Mouse (Mus musculus): Measurements from ENCODE around the gene Phyhipl. TPM values are rescaled to one million over a fixed set of nuclear protein-coding genes. Genes with fewer than 3 reads are reported as not detected.

Gene Phyhipl
- polyA plus RNA-seq, 1 experiment from 2014 or later, result 4.9 TPM

GRCm38 (mm10) chr10:70540456-70541195 is 115.1 kb downstream of the Phyhipl start:
- no peak for ATAC-seq

DNA sequence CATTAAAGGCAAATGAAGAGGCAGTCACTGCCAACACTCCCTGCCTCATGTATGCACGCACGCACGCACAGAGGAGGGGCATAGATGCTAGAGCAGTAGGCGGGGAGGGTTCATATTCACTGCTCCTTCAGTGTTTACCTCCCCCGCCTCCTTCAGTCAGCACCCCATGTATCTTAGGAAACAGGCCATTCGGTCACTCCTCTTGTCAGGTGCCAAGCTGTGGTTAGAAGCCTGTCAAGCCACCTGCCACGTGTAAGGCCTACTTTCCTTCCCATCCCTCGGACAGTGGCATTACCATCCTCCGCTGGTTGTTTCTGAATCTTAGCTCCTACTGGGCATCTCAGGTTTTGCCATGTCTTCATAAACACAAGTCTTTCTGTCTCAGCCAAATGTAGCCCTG is 116.5 kb downstream of the Phyhipl start:
- H3K4me3 ChIP-seq (replicated peaks), result no peak overlapping the region
- H3K36me3 ChIP-seq, result no peaks in the 10 kb centered on the region
- H3K27me3 ChIP-seq (replicated peaks), result no peaks in the 10 kb centered on the region
- H3K27ac ChIP-seq, result no peak overlapping the region
- ATAC-seq, result no peak
- no peak overlapping the region for H3K4me2 ChIP-seq (replicated peaks)
- no peaks in the 10 kb centered on the region for H3K4me1 ChIP-seq (replicated peaks)
- no peaks in the 10 kb centered on the region for H3K9me3 ChIP-seq
- no peak overlapping the region for H3K9ac ChIP-seq
- WGBS, result 94% methylated on average over 9 of the region's 9 CpGs

More at GRCm38 (mm10) chr10:70540456-70541195, 115.1 kb downstream of the Phyhipl start:
- H3K4me3 ChIP-seq (replicated peaks), result no peak overlapping the region
- H3K4me2 ChIP-seq (replicated peaks), result no peak overlapping the region
- H3K4me1 ChIP-seq (replicated peaks), result no peaks in the 10 kb centered on the region
- no peak overlapping the region for H3K27ac ChIP-seq
- H3K9me3 ChIP-seq, result no peaks in the 10 kb centered on the region
- H3K36me3 ChIP-seq, result no peaks in the 10 kb centered on the region
- WGBS, result 86% methylated on average over 9 of the region's 9 CpGs
- H3K9ac ChIP-seq, result no peak overlapping the region
- no peaks in the 10 kb centered on the region for H3K27me3 ChIP-seq (replicated peaks)

DNA sequence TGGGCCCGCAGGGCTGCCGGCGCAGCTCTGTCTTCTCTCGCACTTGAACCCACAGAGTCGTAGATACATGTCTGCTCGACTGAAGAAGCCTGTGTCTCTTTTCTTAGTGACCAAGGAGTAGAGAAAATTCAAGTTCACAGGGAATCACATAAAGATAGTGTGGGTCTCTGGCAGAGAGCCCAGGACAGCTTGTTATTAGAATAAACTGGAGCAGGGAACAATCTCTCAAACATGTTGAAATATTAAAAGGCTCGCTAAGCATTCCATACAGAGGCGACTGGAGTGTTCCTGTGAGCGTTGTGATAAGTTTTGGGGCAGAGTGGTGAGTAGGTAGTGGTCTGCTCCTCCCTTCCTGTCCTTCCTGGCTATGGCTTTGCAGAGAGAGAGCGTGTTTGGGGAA is 118.1 kb downstream of the Phyhipl start:
- 74% methylated on average over 10 of the region's 10 CpGs for WGBS
- H3K4me2 ChIP-seq (replicated peaks), result no peak overlapping the region

GRCm38 (mm10) chr10:70535401-70535800 is 120.4 kb downstream of the Phyhipl start:
- no peak overlapping the region for H3K4me3 ChIP-seq (replicated peaks)
- ATAC-seq, result no peak
- no peaks in the 10 kb centered on the region for H3K36me3 ChIP-seq
- no peaks in the 10 kb centered on the region for H3K9me3 ChIP-seq
- WGBS, result 90% methylated on average over 12 of the region's 12 CpGs
- no peaks in the 10 kb centered on the region for H3K27me3 ChIP-seq (replicated peaks)
- H3K4me2 ChIP-seq (replicated peaks), result no peak overlapping the region
- H3K27ac ChIP-seq, result no peak overlapping the region
- H3K4me1 ChIP-seq (replicated peaks), result no peaks in the 10 kb centered on the region
- H3K9ac ChIP-seq, result no peak overlapping the region

More for the DNA sequence above, 118.1 kb downstream of the Phyhipl start:
- Histone ChIP-seq H3K9ac (no peak overlapping the region), H3K4me1 (replicated peaks) (no peaks in the 10 kb centered on the region), H3K27ac (no peak overlapping the region), H3K36me3 (no peaks in the 10 kb centered on the region), H3K9me3 (no peaks in the 10 kb centered on the region), H3K27me3 (replicated peaks) (no peaks in the 10 kb centered on the region), H3K4me3 (replicated peaks) (no peak overlapping the region)
- no peak for ATAC-seq

DNA sequence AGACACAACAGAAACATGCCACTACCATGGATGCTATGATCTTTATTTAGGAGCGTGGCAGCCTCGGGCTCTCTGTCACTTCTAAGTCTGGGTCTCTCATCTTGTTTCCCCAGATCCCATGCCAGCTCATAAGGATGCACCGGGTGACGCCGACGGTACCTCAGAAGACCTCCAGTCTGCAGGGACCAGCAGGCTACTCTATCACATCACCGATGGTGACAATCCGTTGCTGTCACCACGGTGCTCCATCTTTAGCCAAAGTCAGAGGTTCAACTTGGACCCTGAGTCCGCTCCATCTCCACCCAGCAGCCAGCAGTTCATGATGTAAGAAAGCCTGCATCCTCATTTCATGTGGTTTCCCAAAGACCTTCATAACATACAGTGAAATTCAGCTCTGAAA is 121.2 kb downstream of the Phyhipl start:
- WGBS, result 94% methylated on average over 10 of the region's 10 CpGs
- H3K27ac ChIP-seq, result no peak overlapping the region
- no peaks in the 10 kb centered on the region for H3K27me3 ChIP-seq (replicated peaks)
- H3K9ac ChIP-seq, result no peak overlapping the region
- no peaks in the 10 kb centered on the region for H3K9me3 ChIP-seq
- no peaks in the 10 kb centered on the region for H3K36me3 ChIP-seq
- no peaks in the 10 kb centered on the region; the same call in 1 of the 2 replicates for H3K4me1 ChIP-seq (replicated peaks)
- ATAC-seq, result no peak
- H3K4me3 ChIP-seq (replicated peaks), result no peak overlapping the region
- no peak overlapping the region for H3K4me2 ChIP-seq (replicated peaks)

- no peak overlapping the region for H3K9ac ChIP-seq
- no peaks in the 10 kb centered on the region for H3K27me3 ChIP-seq (replicated peaks)
- no peaks in the 10 kb centered on the region for H3K9me3 ChIP-seq
- no peaks in the 10 kb centered on the region; the same call in 1 of the 2 replicates for H3K4me1 ChIP-seq (replicated peaks)
- no peak overlapping the region for H3K4me2 ChIP-seq (replicated peaks)
- no peak overlapping the region for H3K4me3 ChIP-seq (replicated peaks)
- no peak overlapping the region for H3K27ac ChIP-seq
- no peaks in the 10 kb centered on the region for H3K36me3 ChIP-seq
- WGBS, result 87% methylated on average over 12 of the region's 12 CpGs
- no peak for ATAC-seq
Observed at GRCm38 (mm10) chr10:70533986-70534385, 121.8 kb downstream of the Phyhipl start.

DNA sequence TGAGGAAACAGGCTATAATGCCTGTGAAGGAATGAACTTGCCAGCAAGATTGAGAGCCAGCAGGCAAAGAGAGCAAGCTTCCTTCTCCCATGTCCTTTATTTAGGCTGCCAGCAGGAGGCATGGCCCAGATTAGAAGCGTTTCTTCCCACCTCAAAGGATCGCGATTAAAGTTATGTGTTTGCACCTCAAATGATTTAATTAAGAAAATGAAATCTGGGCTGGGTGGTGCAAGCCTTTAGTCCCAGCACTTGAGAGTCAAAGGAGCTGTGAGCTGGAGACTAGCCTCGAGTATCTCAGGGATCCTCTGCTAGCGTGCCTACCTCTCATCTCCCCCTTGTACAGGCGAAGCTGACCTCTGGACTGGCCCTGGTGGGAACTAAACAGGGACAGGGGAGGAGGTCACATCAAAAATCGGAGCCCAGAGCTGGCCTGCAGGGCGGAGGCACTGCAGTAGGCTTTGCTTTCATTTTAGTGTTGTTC is 122.4 kb downstream of the Phyhipl start:
- WGBS, result 84% methylated on average over 8 of the region's 8 CpGs
- no peak for ATAC-seq
- H3K27ac ChIP-seq, result no peak overlapping the region
- H3K4me3 ChIP-seq (replicated peaks), result no peak overlapping the region
- H3K4me1 ChIP-seq (replicated peaks), result no peaks in the 10 kb centered on the region; the same call in 1 of the 2 replicates
- H3K27me3 ChIP-seq (replicated peaks), result no peaks in the 10 kb centered on the region
- H3K9me3 ChIP-seq, result no peaks in the 10 kb centered on the region
- H3K36me3 ChIP-seq, result no peaks in the 10 kb centered on the region
- H3K9ac ChIP-seq, result no peak overlapping the region
- H3K4me2 ChIP-seq (replicated peaks), result no peak overlapping the region

GRCm38 (mm10) chr10:70532249-70532648 is 123.5 kb downstream of the Phyhipl start:
- Histone ChIP-seq H3K27ac (no peak overlapping the region), H3K4me1 (replicated peaks) (no peaks in the 10 kb centered on the region; the same call in 1 of the 2 replicates), H3K9ac (no peak overlapping the region), H3K27me3 (replicated peaks) (no peaks in the 10 kb centered on the region), H3K36me3 (no peaks in the 10 kb centered on the region), H3K9me3 (no peaks in the 10 kb centered on the region), H3K4me3 (replicated peaks) (no peak overlapping the region), H3K4me2 (replicated peaks) (no peak overlapping the region)
- ATAC-seq, result no peak
- WGBS, result 78% methylated on average over 9 of the region's 9 CpGs

DNA sequence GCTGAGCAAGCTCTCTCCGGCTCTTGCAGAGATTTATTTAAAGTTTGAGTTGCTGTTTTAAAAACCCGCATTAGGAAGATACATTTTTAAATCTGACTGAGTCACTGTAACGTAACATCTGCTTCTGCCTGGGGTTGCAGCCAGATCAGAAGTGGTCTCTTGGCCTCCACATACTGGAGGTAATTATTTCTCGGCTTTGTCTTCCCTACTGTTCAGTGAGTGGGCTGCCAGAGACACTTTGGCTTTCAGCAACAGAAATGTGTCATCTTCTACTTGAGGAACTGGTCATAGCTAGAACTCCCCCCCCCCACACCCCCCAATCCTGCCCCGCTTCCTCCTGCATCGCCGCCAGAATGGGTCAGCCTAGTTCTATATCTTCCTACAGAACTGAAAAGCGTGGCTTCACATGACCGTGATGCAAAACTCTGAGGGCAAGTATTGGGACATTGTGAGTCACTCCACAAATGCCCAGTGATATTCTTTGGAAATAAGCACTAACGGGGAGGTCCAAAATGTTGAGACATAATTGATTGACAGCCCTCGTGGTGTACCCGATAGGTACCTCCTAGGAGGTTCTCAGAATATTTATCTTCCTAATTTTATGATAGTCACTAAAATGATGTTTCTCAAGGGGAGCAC is 125.5 kb downstream of the Phyhipl start:
- peak; percentile 56 for ATAC-seq
- Histone ChIP-seq H3K36me3 (no peaks in the 10 kb centered on the region), H3K4me2 (replicated peaks) (no peak overlapping the region), H3K9me3 (no peaks in the 10 kb centered on the region), H3K4me3 (replicated peaks) (no peak overlapping the region), H3K27ac (no peak overlapping the region), H3K9ac (no peak overlapping the region), H3K4me1 (replicated peaks) (no peaks in the 10 kb centered on the region; the same call in 1 of the 2 replicates), H3K27me3 (replicated peaks) (no peaks in the 10 kb centered on the region)
- 67% methylated on average over 12 of the region's 12 CpGs for WGBS

DNA sequence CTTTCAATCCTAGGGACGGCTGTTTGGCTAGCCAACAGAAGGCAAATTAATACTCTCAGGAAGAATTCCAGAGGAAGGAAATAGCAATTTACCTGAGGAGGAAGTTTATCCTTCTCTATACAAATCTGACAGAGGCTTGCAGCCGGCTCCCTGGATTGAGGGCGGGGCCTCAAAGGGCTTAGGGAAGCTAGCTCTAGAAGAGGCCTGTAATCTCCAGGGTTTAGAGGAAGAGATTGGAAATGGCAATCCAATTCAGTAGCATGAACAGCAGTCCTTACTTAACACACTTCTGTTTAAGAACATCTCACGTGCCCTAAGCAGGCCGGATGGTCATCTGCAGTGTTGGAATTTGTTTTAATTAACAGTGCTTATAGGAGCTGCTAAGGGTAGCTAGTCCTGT is 134.4 kb downstream of the Phyhipl start:
- Histone ChIP-seq H3K9ac (no peak overlapping the region), H3K4me2 (replicated peaks) (peak overlapping the region; percentile 84), H3K27ac (no peak overlapping the region), H3K9me3 (no peaks in the 10 kb centered on the region), H3K4me1 (replicated peaks) (peaks cover 14% of the 10 kb centered on the region), H3K36me3 (no peaks in the 10 kb centered on the region), H3K4me3 (replicated peaks) (0 out of 2 replicates have a peak overlapping the region, but pooled peaks have one; percentile 35), H3K27me3 (replicated peaks) (0 out of 2 replicates have a peak, but pooled peaks cover 4% of the 10 kb centered on the region)
- ATAC-seq, result 0 out of 2 replicates have a peak, but pooled peaks have one; percentile 39
- WGBS, result 25% methylated on average over 5 of the region's 5 CpGs

GRCm38 (mm10) chr10:70520143-70521131 is 135.3 kb downstream of the Phyhipl start:
- peak; percentile 67 for ATAC-seq
- Histone ChIP-seq H3K4me2 (replicated peaks) (peak overlapping the region; percentile 84), H3K27ac (no peak overlapping the region)

More at GRCm38 (mm10) chr10:70520143-70521131, 135.3 kb downstream of the Phyhipl start:
- Histone ChIP-seq H3K36me3 (no peaks in the 10 kb centered on the region), H3K27me3 (replicated peaks) (0 out of 2 replicates have a peak, but pooled peaks cover 4% of the 10 kb centered on the region), H3K4me1 (replicated peaks) (peaks cover 14% of the 10 kb centered on the region), H3K9ac (peak overlapping the region; percentile 15; the same call in 1 of the 2 replicates), H3K9me3 (no peaks in the 10 kb centered on the region), H3K4me3 (replicated peaks) (peak overlapping the region; percentile 35)
- WGBS, result 1% methylated on average over 38 of the region's 38 CpGs
